Mouse (Mus musculus) mouse trophoblast stem cell (cell line): ENCODE data around the gene Ccna2.
"Not testable (repeated sequence)": the region's sequence is repeated elsewhere in the genome, so short reads cannot be mapped to it uniquely, and the experiment has no call there.

Experiments
- in situ Hi-C, 2 experiments: fragments of 300-500 bp; cut with MseI, MboI; formaldehyde crosslinking; loops; 2 replicates in 1 of 2; 3 replicates in 1 of 2; pipeline ENCODE4 v1.15.1; 2025

Gene Ccna2

DNA sequence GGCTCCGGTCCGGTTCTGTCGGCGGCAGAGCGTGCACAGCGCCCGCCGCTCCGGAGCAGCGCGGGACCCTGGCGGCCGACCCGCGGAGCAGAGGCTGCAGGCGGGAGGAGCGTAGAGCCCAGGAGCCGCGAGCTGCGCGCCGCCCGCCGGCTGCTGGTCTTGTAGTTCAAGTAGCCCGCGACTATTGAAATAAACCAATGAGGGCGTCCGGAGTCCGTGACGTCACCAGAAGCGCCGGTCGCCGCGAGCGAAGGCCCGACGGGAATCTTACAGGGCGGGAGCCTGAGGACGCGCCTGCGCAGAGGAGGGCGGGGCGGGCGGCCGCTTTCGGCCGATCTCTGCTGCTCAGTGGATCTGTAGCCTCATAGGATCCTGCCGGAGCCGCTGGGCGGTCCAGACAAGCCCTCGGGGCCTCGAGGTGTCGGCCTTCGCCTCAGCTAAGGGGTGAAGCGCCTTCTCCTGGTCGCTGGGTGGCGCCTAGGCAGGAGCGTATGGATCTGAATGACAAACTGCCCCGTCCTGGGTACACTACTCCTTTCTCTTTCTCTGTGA, at the start of gene Ccna2:
Ccna2 (minus strand) TSS at position 324 of the 552 bp plus-strand sequence.
- in situ Hi-C loops, result no loop called here

DNA sequence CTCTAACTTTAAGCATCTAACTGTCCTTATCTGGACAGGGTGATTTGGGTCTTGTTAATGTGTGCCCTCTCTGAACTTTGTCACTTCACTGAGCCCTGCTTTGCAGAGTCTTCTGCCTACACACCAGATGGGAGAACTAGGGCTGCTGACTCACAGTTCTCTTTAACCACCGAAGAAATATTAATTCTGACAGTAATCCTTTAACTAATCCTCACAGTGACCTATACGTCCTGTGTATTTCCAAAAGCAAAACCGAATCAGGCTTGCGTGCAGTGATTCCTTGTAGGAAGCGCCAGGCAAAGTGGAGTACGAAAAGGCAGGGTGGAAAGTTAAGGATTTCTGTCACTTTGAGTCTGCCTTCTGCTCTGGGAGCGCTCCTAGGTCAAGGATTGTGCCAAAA, 46.2 kb upstream of the Ccna2 start:
- in situ Hi-C loops, result no loop called here

- in situ Hi-C loops, result no loop called here
These were observed 41.9 kb upstream of the Ccna2 start for GRCm38 (mm10) chr3:36613908-36614255.

DNA sequence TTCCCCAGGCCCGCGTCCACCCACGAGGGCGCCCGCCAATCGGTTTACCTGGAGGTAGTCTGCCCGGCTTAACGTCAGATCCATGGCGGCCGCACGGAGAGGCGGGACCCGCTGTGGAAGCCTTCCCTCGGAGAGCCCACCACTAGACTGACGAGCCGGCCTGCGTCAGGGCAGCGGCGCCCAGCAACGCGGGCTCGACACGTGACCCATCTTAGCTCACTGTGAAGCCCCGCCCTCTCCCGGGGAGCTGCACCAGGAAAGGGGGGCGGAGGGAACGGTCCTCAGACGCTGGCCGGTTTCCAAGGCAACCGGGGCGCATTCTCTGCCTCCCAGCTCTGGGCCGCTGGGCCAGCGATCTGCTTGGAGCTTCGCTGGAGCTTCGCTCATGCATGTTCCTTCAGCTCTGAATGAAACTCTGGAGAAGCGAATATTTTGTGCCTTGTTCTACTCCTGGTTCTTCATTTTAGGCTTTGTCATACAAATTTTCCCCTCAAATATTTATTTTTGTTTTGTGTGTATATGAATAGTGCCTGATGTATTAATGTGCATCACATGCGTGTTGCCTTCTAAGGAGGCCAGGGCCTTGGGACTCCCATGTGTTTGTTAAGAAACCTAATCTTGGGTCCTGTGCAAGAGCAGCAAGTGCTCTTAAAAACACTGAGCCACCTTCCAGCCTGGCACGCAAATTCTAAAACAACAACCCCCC, 41.4 kb upstream of the Ccna2 start, which contains the start of gene Bbs7:
Bbs7 (minus strand) TSS at position 276 of the 706 bp plus-strand sequence.
- in situ Hi-C loops, result no loop called here

GRCm38 (mm10) chr3:36612687-36613086, 40.7 kb upstream of the Ccna2 start:
- in situ Hi-C loops, result no loop called here

- in situ Hi-C loops, result no loop called here
These were observed 34.2 kb upstream of the Ccna2 start for GRCm38 (mm10) chr3:36605894-36606783.

DNA sequence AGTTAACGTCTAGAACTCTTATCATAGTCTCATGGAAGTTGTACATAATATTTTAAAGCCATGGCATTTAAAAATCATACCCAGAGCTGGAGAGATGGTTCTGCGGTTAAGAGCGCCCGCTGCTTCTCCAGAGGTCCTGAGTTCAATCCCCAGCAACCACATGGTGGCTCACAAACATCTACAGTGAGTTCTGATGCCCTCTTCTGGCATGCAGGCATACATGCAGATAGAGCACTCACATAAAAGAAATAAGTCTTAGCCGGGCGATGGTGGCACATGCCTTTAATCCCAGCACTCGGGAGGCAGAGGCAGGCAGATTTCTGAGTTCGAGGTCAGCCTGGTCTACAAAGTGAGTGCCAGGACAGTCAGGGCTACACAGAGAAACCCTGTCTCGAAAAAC, 27.8 kb upstream of the Ccna2 start:
- in situ Hi-C loops, result not testable (repeated sequence)

DNA sequence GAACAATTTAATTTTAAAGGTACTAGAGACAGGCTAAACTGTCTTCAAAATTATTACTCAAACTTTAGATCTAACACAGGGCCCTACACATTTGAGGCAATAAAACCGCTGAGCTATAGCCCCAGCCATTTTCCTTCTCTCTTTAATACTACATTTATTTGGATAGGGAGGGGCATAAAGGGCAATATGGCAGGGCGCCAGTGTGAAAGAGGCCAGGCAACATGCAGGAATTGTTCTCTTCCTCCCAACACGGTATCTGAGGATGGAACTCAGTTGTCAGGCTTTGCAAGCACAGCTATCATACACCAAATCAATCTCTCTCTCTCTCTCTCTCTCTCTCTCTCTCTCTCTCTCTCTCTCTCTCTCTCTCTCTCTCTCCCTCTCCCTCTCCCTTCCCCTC, 26.9 kb upstream of the Ccna2 start:
- in situ Hi-C loops, result no loop called here

GRCm38 (mm10) chr3:36571361-36571826, 556 bp downstream of the Ccna2 start:
- in situ Hi-C loops, result no loop called here

- in situ Hi-C loops, result no loop called here
These were observed 2.1 kb downstream of the Ccna2 start for GRCm38 (mm10) chr3:36569836-36570235.

DNA sequence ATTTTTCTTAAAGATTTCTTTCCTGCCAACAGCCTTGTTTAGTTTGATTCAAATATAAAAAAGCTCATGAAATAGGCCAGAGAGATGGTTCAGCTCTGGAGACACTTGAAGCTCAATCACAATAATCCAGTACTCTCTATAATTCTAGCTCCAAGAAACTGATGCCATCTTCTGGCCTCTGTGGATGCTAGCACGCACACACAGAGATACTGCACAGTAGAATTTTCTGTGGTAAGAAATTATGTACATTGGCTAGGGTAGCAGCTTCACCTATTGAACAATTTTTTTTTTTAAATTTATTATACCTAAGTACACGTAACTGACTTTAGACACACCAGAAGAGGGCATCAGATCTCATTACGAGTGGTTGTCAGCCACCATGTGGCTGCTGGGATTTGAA, 8.3 kb downstream of the Ccna2 start:
- in situ Hi-C loops, result no loop called here

DNA sequence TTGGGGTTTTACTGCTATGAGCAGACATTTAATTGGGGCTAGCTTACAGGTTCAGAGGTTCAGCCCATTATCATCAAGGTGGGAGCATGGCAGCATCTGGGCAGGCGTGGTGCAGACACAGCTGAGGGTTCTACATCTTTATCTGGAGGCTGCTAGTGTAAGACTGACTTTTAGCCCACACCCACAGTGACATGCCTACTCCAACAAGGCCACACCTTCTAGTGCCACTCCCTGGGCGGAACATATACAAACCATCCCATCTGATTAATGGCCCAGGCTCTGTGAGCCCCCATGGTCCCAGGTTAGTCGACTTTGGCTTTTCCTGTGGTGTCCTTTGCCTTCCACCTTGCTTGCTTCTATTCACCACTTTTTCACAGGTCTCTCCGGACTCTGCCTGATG, 12.3 kb downstream of the Ccna2 start:
- in situ Hi-C loops, result no loop called here

GRCm38 (mm10) chr3:36557601-36558000, 14.3 kb downstream of the Ccna2 start:
- in situ Hi-C loops, result no loop called here

DNA sequence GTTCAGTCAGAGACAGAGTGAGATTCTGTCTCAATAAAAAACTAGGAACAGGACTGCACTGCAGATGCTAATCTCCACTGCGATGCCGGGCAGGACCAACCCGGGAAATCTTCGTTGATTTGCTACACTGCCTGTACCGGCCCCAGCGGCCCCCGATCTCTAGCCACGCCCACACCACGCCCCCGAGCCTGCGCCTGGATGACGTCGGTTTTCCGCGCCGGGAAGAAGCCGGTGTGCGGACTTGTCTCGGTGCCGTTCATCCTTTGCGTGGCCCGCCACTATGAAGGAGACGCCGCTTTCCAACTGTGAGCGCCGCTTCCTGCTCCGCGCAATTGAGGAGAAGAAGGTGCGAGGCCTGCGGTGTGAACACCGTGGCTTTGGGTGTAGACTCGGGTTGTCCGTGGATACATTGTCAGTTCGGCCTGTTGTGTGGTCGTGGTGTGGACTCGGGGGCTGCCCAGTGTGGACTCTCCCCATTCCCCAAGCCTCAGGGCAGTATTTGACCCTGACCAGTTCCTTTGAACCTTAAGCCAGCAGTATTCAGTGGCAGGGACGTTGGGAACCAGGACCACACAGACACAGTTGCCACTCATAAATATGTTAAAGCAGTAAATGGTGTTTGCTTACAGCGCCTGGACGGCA, 19.4 kb downstream of the Ccna2 start, which contains the start of gene Exosc9:
Exosc9 (plus strand) TSS at position 201 of the 642 bp plus-strand sequence.
- in situ Hi-C loops, result no loop called here

DNA sequence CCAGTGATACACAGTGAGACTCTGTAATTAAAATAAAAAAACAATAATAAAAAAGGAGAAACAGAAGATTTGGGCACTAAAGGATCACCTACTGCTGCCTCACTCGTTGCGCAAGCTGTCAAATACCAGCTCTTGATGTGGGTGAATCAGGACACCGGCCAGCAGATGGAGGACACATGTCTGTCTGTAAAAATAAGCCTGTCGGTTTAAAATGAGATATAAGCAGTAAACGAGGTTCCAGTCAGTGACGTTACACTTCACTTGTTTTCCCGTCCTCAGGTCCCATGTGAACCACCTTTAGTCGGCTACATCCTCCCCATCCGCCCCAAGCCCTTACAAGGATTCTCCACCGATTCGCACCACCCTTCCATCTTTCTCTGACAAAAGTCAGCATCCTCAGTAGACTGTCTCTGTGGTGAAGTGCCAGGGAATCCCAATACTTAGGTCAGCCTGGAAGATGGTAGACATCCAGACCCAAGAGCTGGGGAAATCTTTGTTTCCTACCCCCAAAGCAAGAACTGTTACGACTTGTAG, 20.0 kb downstream of the Ccna2 start:
- in situ Hi-C loops, result no loop called here

GRCm38 (mm10) chr3:36551343-36551742, 20.6 kb downstream of the Ccna2 start:
- in situ Hi-C loops, result no loop called here

- in situ Hi-C loops, result no loop called here
These were observed 27.0 kb downstream of the Ccna2 start for GRCm38 (mm10) chr3:36544961-36545360.

- in situ Hi-C loops, result no loop called here
These were observed 30.6 kb downstream of the Ccna2 start for GRCm38 (mm10) chr3:36541399-36541798.

DNA sequence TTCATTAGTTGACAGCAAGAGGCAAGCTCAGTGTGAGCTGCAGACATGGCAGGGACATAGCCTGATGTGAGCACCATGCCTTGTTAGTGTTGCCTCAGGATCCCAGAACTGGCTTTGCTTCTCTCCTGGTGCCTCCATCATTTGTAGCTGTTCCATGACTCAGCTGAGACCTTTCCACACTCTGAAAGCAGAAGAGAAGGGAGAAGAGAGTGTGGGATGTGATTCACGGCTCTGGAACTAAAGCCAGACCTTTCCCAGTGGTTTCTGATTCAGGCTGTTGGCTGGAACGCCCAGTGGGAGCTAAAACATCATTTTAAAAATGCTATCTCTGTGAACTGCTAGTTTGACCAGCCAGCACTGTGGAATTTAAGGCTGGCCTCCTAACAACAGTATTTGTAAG, 31.2 kb downstream of the Ccna2 start:
- in situ Hi-C loops, result no loop called here

DNA sequence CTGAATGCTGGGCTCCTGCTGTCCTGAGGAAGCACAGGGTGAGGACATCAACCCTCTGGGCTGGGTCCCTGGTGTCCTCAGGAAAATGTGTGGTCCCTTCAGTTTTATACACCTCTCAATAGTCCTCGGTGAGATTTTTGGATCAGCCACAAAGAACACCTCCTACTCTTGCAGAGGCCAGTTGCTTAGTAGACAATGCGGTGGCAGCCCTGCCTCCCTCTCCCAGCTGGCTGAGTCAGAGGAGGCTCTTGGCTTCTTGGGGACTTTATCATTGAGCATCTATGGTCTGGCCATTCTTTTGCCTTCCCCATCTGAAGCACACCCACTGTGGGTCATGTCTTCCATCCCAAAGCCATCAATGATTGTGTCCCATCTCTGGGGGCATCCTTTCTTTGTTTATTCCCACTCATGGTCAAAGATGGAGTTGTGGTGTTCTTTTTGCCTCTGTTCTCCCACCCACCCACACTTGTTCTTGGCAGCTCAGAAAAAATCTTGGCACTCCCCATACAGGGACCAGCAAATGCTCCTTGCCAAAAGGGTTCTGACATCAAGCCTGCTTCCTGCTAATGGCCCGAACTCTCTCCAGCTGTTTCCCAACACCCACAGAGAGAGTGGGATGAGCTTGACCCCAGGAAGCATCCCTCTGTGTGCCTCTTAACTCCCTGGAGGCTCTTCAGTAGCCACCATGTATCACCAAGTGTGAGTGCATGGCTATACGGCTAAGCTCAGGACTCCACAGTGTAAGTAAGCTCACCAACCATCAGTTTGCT, 34.1 kb downstream of the Ccna2 start:
- in situ Hi-C loops, result no loop called here

DNA sequence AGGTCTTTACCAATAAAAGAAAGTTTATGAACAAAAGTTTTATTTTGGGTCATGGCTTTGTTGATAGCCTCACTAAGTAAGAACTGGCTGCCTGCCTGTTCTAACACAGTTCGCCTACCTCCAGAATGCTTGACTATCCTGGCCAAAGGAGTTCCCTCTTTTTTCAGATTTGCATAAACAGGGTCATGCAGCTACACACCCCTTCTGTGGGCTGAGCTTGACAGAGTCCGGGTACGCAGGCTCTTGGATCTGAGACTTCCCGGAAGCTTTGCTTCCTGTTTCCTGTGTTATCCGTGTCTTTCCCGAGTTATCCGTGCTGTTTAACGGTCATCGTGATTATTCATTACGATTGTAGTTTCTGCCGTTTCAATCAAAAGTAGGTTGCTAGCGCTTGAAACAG, 35.9 kb downstream of the Ccna2 start:
- in situ Hi-C loops, result no loop called here
